Mouse (Mus musculus): ENCODE measurements around the gene Dock2. TPM values are rescaled to one million over a fixed set of nuclear protein-coding genes. Genes with fewer than 3 reads are reported as not detected.

Dock2 gene
- polyA plus RNA-seq, 1 experiment from 2014 or later = 1.4 TPM

- Histone ChIP-seq H3K4me2 (ENCODE audit: low read depth, low read length) (no peak overlapping the region), H3K4me1 (ENCODE audit: control insufficient read depth, insufficient read depth, low read length) (no peaks in the 10 kb centered on the region), H3K27ac (ENCODE audit: low read length) (no peak overlapping the region), H3K4me3 (ENCODE audit: low read length) (no peak overlapping the region), H3K27me3 (replicated peaks; ENCODE audit: control insufficient read depth, insufficient read depth, low read length) (no peaks in the 10 kb centered on the region), H3K9me3 (ENCODE audit: control insufficient read depth, low read length) (no peaks in the 10 kb centered on the region), H3K9ac (ENCODE audit: low read depth, low read length) (no peak overlapping the region), H3K36me3 (ENCODE audit: control insufficient read depth, insufficient read depth, low read length) (no peaks in the 10 kb centered on the region)
- no peak for ATAC-seq
- WGBS = 69% methylated on average over 7 of the region's 7 CpGs
Measured at GRCm38 (mm10) chr11:34525096-34525891, 258.4 kb downstream of the Dock2 start.

GRCm38 (mm10) chr11:34524586-34524985 is 259.1 kb downstream of the Dock2 start:
- Histone ChIP-seq H3K9ac (ENCODE audit: low read depth, low read length) (no peak overlapping the region), H3K36me3 (ENCODE audit: control insufficient read depth, insufficient read depth, low read length) (no peaks in the 10 kb centered on the region), H3K4me1 (ENCODE audit: control insufficient read depth, insufficient read depth, low read length) (no peaks in the 10 kb centered on the region), H3K4me2 (ENCODE audit: low read depth, low read length) (no peak overlapping the region), H3K9me3 (ENCODE audit: control insufficient read depth, low read length) (no peaks in the 10 kb centered on the region), H3K27me3 (replicated peaks; ENCODE audit: control insufficient read depth, insufficient read depth, low read length) (no peaks in the 10 kb centered on the region), H3K4me3 (ENCODE audit: low read length) (no peak overlapping the region), H3K27ac (ENCODE audit: low read length) (no peak overlapping the region)
- 81% methylated on average over 4 of the region's 4 CpGs for WGBS
- ATAC-seq = no peak

- Histone ChIP-seq H3K4me3 (ENCODE audit: low read length) (no peak overlapping the region), H3K9me3 (ENCODE audit: control insufficient read depth, low read length) (no peaks in the 10 kb centered on the region), H3K4me2 (ENCODE audit: low read depth, low read length) (no peak overlapping the region), H3K27ac (ENCODE audit: low read length) (no peak overlapping the region), H3K4me1 (ENCODE audit: control insufficient read depth, insufficient read depth, low read length) (no peaks in the 10 kb centered on the region), H3K36me3 (ENCODE audit: control insufficient read depth, insufficient read depth, low read length) (no peaks in the 10 kb centered on the region), H3K9ac (ENCODE audit: low read depth, low read length) (no peak overlapping the region), H3K27me3 (replicated peaks; ENCODE audit: control insufficient read depth, insufficient read depth, low read length) (no peaks in the 10 kb centered on the region)
- ATAC-seq = no peak
- 62% methylated on average over 5 of the region's 5 CpGs for WGBS
Measured at GRCm38 (mm10) chr11:34518566-34518965, 265.1 kb downstream of the Dock2 start.

GRCm38 (mm10) chr11:34516971-34517370 is 266.7 kb downstream of the Dock2 start:
- Histone ChIP-seq H3K9me3 (ENCODE audit: control insufficient read depth, low read length) (no peaks in the 10 kb centered on the region), H3K36me3 (ENCODE audit: control insufficient read depth, insufficient read depth, low read length) (no peaks in the 10 kb centered on the region), H3K27me3 (replicated peaks; ENCODE audit: control insufficient read depth, insufficient read depth, low read length) (no peaks in the 10 kb centered on the region), H3K4me2 (ENCODE audit: low read depth, low read length) (no peak overlapping the region), H3K4me1 (ENCODE audit: control insufficient read depth, insufficient read depth, low read length) (no peaks in the 10 kb centered on the region), H3K9ac (ENCODE audit: low read depth, low read length) (no peak overlapping the region), H3K27ac (ENCODE audit: low read length) (no peak overlapping the region), H3K4me3 (ENCODE audit: low read length) (no peak overlapping the region)
- 43% methylated on average over 2 of the region's 2 CpGs for WGBS
- ATAC-seq = no peak

- ATAC-seq = no peak
- Histone ChIP-seq H3K36me3 (ENCODE audit: control insufficient read depth, insufficient read depth, low read length) (no peaks in the 10 kb centered on the region), H3K27ac (ENCODE audit: low read length) (no peak overlapping the region), H3K27me3 (replicated peaks; ENCODE audit: control insufficient read depth, insufficient read depth, low read length) (no peaks in the 10 kb centered on the region), H3K4me2 (ENCODE audit: low read depth, low read length) (no peak overlapping the region), H3K4me3 (ENCODE audit: low read length) (no peak overlapping the region), H3K9me3 (ENCODE audit: control insufficient read depth, low read length) (no peaks in the 10 kb centered on the region), H3K9ac (ENCODE audit: low read depth, low read length) (no peak overlapping the region), H3K4me1 (ENCODE audit: control insufficient read depth, insufficient read depth, low read length) (no peaks in the 10 kb centered on the region)
- WGBS = 30% methylated on average over 4 of the region's 4 CpGs
Measured at GRCm38 (mm10) chr11:34515301-34515700, 268.4 kb downstream of the Dock2 start.

- H3K4me1 ChIP-seq (ENCODE audit: control insufficient read depth, insufficient read depth, low read length) = no peaks in the 10 kb centered on the region
- no peak overlapping the region for H3K9ac ChIP-seq (ENCODE audit: low read depth, low read length)
- H3K9me3 ChIP-seq (ENCODE audit: control insufficient read depth, low read length) = no peaks in the 10 kb centered on the region
- 87% methylated on average over 1 of the region's 1 CpGs for WGBS
- no peak overlapping the region for H3K4me2 ChIP-seq (ENCODE audit: low read depth, low read length)
- no peak for ATAC-seq
- H3K36me3 ChIP-seq (ENCODE audit: control insufficient read depth, insufficient read depth, low read length) = no peaks in the 10 kb centered on the region
- no peak overlapping the region for H3K27ac ChIP-seq (ENCODE audit: low read length)
- H3K4me3 ChIP-seq (ENCODE audit: low read length) = no peak overlapping the region
- H3K27me3 ChIP-seq (replicated peaks; ENCODE audit: control insufficient read depth, insufficient read depth, low read length) = no peaks in the 10 kb centered on the region
Measured at GRCm38 (mm10) chr11:34506390-34506789, 277.3 kb downstream of the Dock2 start.

- ATAC-seq = no peak
- Histone ChIP-seq H3K9me3 (ENCODE audit: control insufficient read depth, low read length) (no peaks in the 10 kb centered on the region), H3K9ac (ENCODE audit: low read depth, low read length) (no peak overlapping the region), H3K4me1 (ENCODE audit: control insufficient read depth, insufficient read depth, low read length) (no peaks in the 10 kb centered on the region), H3K4me3 (ENCODE audit: low read length) (no peak overlapping the region), H3K27ac (ENCODE audit: low read length) (no peak overlapping the region), H3K36me3 (ENCODE audit: control insufficient read depth, insufficient read depth, low read length) (no peaks in the 10 kb centered on the region), H3K27me3 (replicated peaks; ENCODE audit: control insufficient read depth, insufficient read depth, low read length) (no peaks in the 10 kb centered on the region), H3K4me2 (ENCODE audit: low read depth, low read length) (no peak overlapping the region)
- WGBS = 92% methylated on average over 1 of the region's 1 CpGs
Measured at GRCm38 (mm10) chr11:34499663-34500062, 284.0 kb downstream of the Dock2 start.

- H3K4me2 ChIP-seq (ENCODE audit: low read depth, low read length) = no peak overlapping the region
- no peak overlapping the region for H3K9ac ChIP-seq (ENCODE audit: low read depth, low read length)
- no peak for ATAC-seq
- no peaks in the 10 kb centered on the region for H3K9me3 ChIP-seq (ENCODE audit: control insufficient read depth, low read length)
- no peaks in the 10 kb centered on the region for H3K4me1 ChIP-seq (ENCODE audit: control insufficient read depth, insufficient read depth, low read length)
- no peak overlapping the region for H3K4me3 ChIP-seq (ENCODE audit: low read length)
- H3K27me3 ChIP-seq (replicated peaks; ENCODE audit: control insufficient read depth, insufficient read depth, low read length) = no peaks in the 10 kb centered on the region
- WGBS = 71% methylated on average over 4 of the region's 4 CpGs
- H3K27ac ChIP-seq (ENCODE audit: low read length) = no peak overlapping the region
- no peaks in the 10 kb centered on the region for H3K36me3 ChIP-seq (ENCODE audit: control insufficient read depth, insufficient read depth, low read length)
Measured at GRCm38 (mm10) chr11:34494682-34495081, 289.0 kb downstream of the Dock2 start.

- Histone ChIP-seq H3K4me3 (ENCODE audit: low read length) (no peak overlapping the region), H3K27ac (ENCODE audit: low read length) (no peak overlapping the region), H3K4me1 (ENCODE audit: control insufficient read depth, insufficient read depth, low read length) (no peaks in the 10 kb centered on the region), H3K36me3 (ENCODE audit: control insufficient read depth, insufficient read depth, low read length) (no peaks in the 10 kb centered on the region), H3K9ac (ENCODE audit: low read depth, low read length) (no peak overlapping the region), H3K9me3 (ENCODE audit: control insufficient read depth, low read length) (no peaks in the 10 kb centered on the region), H3K4me2 (ENCODE audit: low read depth, low read length) (no peak overlapping the region), H3K27me3 (replicated peaks; ENCODE audit: control insufficient read depth, insufficient read depth, low read length) (no peaks in the 10 kb centered on the region)
- 93% methylated on average over 3 of the region's 3 CpGs for WGBS
- ATAC-seq = no peak
Measured at GRCm38 (mm10) chr11:34492986-34493385, 290.7 kb downstream of the Dock2 start.

- 83% methylated on average over 2 of the region's 2 CpGs for whole genome bisulfite sequencing
- no peak overlapping the region for H3K9ac ChIP-seq (ENCODE audit: low read depth, low read length)
- no peak overlapping the region for H3K4me3 ChIP-seq (ENCODE audit: low read length)
- ATAC-seq = no peak
- H3K27ac ChIP-seq (ENCODE audit: low read length) = no peak overlapping the region
- H3K4me2 ChIP-seq (ENCODE audit: low read depth, low read length) = no peak overlapping the region
- H3K9me3 ChIP-seq (ENCODE audit: control insufficient read depth, low read length) = no peaks in the 10 kb centered on the region
- H3K27me3 ChIP-seq (replicated peaks; ENCODE audit: control insufficient read depth, insufficient read depth, low read length) = no peaks in the 10 kb centered on the region
- H3K4me1 ChIP-seq (ENCODE audit: control insufficient read depth, insufficient read depth, low read length) = no peaks in the 10 kb centered on the region
- no peaks in the 10 kb centered on the region for H3K36me3 ChIP-seq (ENCODE audit: control insufficient read depth, insufficient read depth, low read length)
Measured at GRCm38 (mm10) chr11:34492223-34492622, 291.5 kb downstream of the Dock2 start.
